Mouse (Mus musculus): Measurements from ENCODE around the gene Aig1.

- no peak for TF ChIP-seq CTCF (IDR thresholded peaks at IDR 0.05)
- TF ChIP-seq EP300 (IDR thresholded peaks at IDR 0.05): no peak
Measured at GRCm38 (mm10) chr10:13667166-13667696, 201.5 kb downstream of the Aig1 start.

Measured in lung, postnatal 0 days (tissue).